Mouse (Mus musculus) lung, embryonic 15.5 days (tissue): ENCODE results near the gene Dpep3. TPM values are rescaled to one million over a fixed set of nuclear protein-coding genes. Genes with fewer than 3 reads are reported as not detected.

Experiments used
- ATAC-seq: fragments of 200-750 bp; cut with Nextera tagmentation; 2 replicates; pipeline ENCODE4 v1.8.0; 2017; ENCODE audit warnings: moderate number of reproducible peaks, borderline replicate concordance; ENCODE audit not compliant: low FRiP score, low TSS enrichment; ENCODE audit errors: extremely low read depth
- H3K27ac ChIP-seq: fragments of 300-500 bp; sonication (generic); 2 replicates; pipeline ENCODE4 v1.5.1; 2015; ENCODE audit warnings: moderate library complexity, mild to moderate bottlenecking, inconsistent platforms
- H3K27me3 ChIP-seq: fragments of 300-500 bp; sonication (generic); 2 replicates; pipeline ENCODE4 v1.6.1; 2015; ENCODE audit warnings: inconsistent platforms
- H3K36me3 ChIP-seq: fragments of 300-500 bp; sonication (generic); 2 replicates; pipeline ENCODE4 v1.6.1; 2015; ENCODE audit warnings: inconsistent platforms
- H3K4me1 ChIP-seq: fragments of 300-500 bp; sonication (generic); 2 replicates; pipeline ENCODE4 v1.6.1; 2015; ENCODE audit warnings: inconsistent platforms
- H3K4me2 ChIP-seq: fragments of 300-500 bp; sonication (generic); 2 replicates; pipeline ENCODE4 v1.6.1; 2015; ENCODE audit warnings: inconsistent platforms, mild to moderate bottlenecking, moderate library complexity
- H3K4me3 ChIP-seq: fragments of 300-500 bp; sonication (generic); 2 replicates; pipeline ENCODE4 v1.5.1; 2015; ENCODE audit warnings: mild to moderate bottlenecking, inconsistent platforms
- H3K9ac ChIP-seq: fragments of 300-500 bp; sonication (generic); 2 replicates; pipeline ENCODE4 v1.6.1; 2015; ENCODE audit warnings: inconsistent platforms
- H3K9me3 ChIP-seq: fragments of 300-500 bp; sonication (generic); 2 replicates; pipeline ENCODE4 v1.6.1; 2016; ENCODE audit warnings: inconsistent platforms
- WGBS: fragments of 180-500 bp; shearing (Covaris S2); methylation state at CpG from one replicate; pipeline ENCODE4 v1.1.7; 2015; 5-methylcytosine and 5-hydroxymethylcytosine counted together
- polyA plus RNA-seq: library from polyadenylated mRNA; unstranded; fragments of >200 nt; fragmentation: Nextera tagmentation; extraction: Ambion mirVana; gene quantifications from 2 replicates; pipeline ENCODE4 v1.2.1, GENCODE M21; 2015

The Dpep3 gene
- polyA plus RNA-seq, 1 experiment from 2014 or later: not detected

DNA sequence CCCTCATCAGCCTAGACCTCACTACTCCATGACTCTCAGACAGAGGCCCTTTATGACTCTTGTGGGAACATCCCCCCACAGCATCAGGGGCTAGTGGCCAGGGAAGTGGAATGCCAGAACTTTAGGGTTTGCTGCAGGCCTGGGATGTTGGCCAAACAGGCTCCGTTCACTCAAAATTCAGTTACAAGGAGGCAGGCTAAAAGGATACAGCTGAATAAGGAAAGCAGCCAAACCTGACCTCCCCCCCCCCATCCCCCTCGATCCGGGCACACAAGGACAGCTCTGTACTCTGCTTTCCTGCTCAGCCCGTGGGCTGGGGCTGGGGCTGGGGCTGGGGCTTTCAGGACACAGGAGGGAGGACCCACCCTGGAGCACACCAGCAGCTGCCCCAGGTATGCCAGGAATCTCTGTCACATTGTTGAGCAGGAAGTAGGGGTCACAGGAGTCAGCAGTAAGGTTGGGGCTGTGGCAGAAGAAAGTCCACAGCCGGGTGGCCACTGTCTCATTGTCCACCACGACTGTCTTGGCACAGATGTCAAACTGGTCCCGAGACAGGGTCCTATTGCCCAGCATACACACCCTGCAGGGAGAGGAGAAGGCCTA lies 28.1 kb downstream of the Dpep3 start:
- Histone ChIP-seq H3K9me3 (no peaks in the 10 kb centered on the region), H3K4me2 (no peak overlapping the region), H3K36me3 (peaks cover 73% of the 10 kb centered on the region), H3K27ac (peak overlapping the region; percentile 35; the same call in 1 of the 2 replicates), H3K9ac (no peak overlapping the region), H3K4me1 (peaks cover 16% of the 10 kb centered on the region), H3K4me3 (no peak overlapping the region), H3K27me3 (no peaks in the 10 kb centered on the region)
- WGBS: 31% methylated on average over 7 of the region's 7 CpGs
- ATAC-seq: no peak

GRCm38 (mm10) chr8:105949350-105949749 lies 29.9 kb downstream of the Dpep3 start:
- H3K4me1 ChIP-seq: peaks cover 16% of the 10 kb centered on the region
- H3K27ac ChIP-seq: no peak overlapping the region
- H3K4me2 ChIP-seq: no peak overlapping the region
- 53% methylated on average over 10 of the region's 10 CpGs for WGBS
- peaks cover 82% of the 10 kb centered on the region for H3K36me3 ChIP-seq
- H3K9ac ChIP-seq: no peak overlapping the region
- no peak overlapping the region for H3K4me3 ChIP-seq
- H3K27me3 ChIP-seq: no peaks in the 10 kb centered on the region
- H3K9me3 ChIP-seq: no peaks in the 10 kb centered on the region
- ATAC-seq: no peak

GRCm38 (mm10) chr8:105943321-105943739 lies 35.9 kb downstream of the Dpep3 start, which contains the start of gene Lcat:
Gene Lcat (minus strand): TSS chr8:105943382.
- Histone ChIP-seq H3K4me3 (no peak within 1 kb of the TSS), H3K36me3 (peaks cover 57% of the 10 kb centered on the region), H3K27ac (no peak within 1 kb of the TSS), H3K9ac (no peak within 1 kb of the TSS), H3K9me3 (no peaks in the 10 kb centered on the region), H3K27me3 (no peaks in the 10 kb centered on the region), H3K4me1 (peaks cover 3% of the 10 kb centered on the region; the same call in 1 of the 2 replicates), H3K4me2 (no peak within 1 kb of the TSS)
- no peak for ATAC-seq
- 72% methylated on average over 8 of the region's 8 CpGs for WGBS

- no peak overlapping the region for H3K4me2 ChIP-seq
- no peak for ATAC-seq
- H3K36me3 ChIP-seq: peaks cover 53% of the 10 kb centered on the region
- no peaks in the 10 kb centered on the region for H3K27me3 ChIP-seq
- peaks cover 7% of the 10 kb centered on the region for H3K4me1 ChIP-seq
- H3K4me3 ChIP-seq: no peak overlapping the region
- H3K27ac ChIP-seq: no peak overlapping the region
- no peak overlapping the region for H3K9ac ChIP-seq
- H3K9me3 ChIP-seq: no peaks in the 10 kb centered on the region
- 86% methylated on average over 5 of the region's 5 CpGs for WGBS
Observed at GRCm38 (mm10) chr8:105942542-105942941, 36.7 kb downstream of the Dpep3 start.

- Histone ChIP-seq H3K36me3 (peaks cover 48% of the 10 kb centered on the region), H3K4me3 (no peak overlapping the region), H3K27ac (no peak overlapping the region), H3K9ac (no peak overlapping the region), H3K27me3 (no peaks in the 10 kb centered on the region), H3K4me1 (peaks cover 7% of the 10 kb centered on the region), H3K4me2 (no peak overlapping the region), H3K9me3 (no peaks in the 10 kb centered on the region)
- 92% methylated on average over 11 of the region's 11 CpGs for WGBS
- ATAC-seq: no peak
Observed at GRCm38 (mm10) chr8:105942026-105942425, 37.2 kb downstream of the Dpep3 start.

DNA sequence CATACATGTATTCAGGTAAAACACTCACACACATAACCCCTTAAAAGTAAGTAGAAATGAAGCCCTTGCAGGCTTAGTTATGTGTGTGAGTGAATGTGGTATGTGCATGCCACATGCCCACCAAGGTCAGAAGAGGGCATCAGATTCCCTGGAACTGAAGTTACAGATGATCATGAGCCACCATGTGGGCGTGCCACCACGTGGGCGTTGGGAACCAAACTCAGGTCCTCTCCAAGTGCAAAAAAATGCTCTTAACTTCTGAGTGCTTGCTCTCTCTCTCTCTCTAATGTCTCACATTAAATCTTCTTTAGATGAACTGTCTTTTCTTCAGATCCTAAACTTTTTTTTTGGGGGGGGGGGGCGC lies 40.9 kb downstream of the Dpep3 start, which contains the start of gene Psmb10:
Gene Psmb10, minus strand, starts transcription at position 139 of the 364 bp plus-strand sequence.
- no peak for ATAC-seq
- peak within 1 kb of the TSS; percentile 95 for H3K4me2 ChIP-seq
- H3K36me3 ChIP-seq: peaks cover 11% of the 10 kb centered on the region
- H3K27me3 ChIP-seq: no peaks in the 10 kb centered on the region
- peak within 1 kb of the TSS; percentile 88 for H3K27ac ChIP-seq
- WGBS: 19% methylated on average over 4 of the region's 4 CpGs
- H3K9me3 ChIP-seq: no peaks in the 10 kb centered on the region
- peaks cover 16% of the 10 kb centered on the region for H3K4me1 ChIP-seq
- peak within 1 kb of the TSS; percentile 74 for H3K9ac ChIP-seq
- peak within 1 kb of the TSS; percentile 91 for H3K4me3 ChIP-seq

DNA sequence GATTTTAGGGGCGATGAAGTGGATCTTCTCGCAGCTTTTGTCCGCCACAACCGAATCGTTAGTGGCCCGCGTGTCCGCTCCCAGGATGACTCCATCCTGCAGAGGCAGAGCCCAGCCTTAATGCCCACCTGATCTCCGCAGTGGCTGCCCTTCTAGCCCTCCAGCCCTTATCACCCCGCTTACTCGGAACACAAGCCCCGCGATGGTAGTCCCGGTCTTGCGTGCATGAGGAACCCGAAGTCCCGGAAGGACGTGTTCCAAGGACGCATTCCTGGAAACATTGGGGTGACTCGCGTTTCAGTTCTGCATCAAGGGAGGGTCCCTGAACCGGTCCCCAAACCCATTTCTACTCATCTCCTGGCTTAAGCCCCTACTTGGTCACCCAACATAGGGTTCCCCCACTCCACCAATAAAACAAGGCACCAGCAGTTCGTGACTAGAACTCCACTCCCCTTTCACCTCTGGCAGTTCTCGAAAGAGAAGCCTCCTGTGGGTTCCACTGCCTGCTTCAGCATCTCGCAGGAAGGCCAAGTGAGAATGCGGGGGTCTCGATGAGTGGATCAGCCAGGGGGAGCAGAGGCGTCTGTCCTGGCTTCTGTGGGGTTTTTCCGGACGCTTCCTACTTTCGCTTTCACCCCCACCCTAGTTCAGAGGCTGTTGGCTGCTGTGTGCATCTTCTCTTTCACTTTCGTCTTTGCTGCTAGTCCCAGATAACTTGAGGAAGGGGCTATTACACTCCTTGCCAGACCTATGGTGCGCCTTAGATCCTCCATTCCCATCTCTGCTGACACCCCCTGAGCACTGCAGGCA lies 41.5 kb downstream of the Dpep3 start:
- Histone ChIP-seq H3K27ac (peak overlapping the region; percentile 88), H3K4me3 (peak overlapping the region; percentile 91), H3K27me3 (no peaks in the 10 kb centered on the region), H3K36me3 (0 out of 2 replicates have a peak, but pooled peaks cover 6% of the 10 kb centered on the region), H3K9me3 (no peaks in the 10 kb centered on the region), H3K4me2 (peak overlapping the region; percentile 95), H3K4me1 (peaks cover 16% of the 10 kb centered on the region), H3K9ac (peak overlapping the region; percentile 74)
- 0 out of 2 replicates have a peak, but pooled peaks have one; percentile 9 for ATAC-seq
- under 1% methylated on average over 33 of the region's 33 CpGs for WGBS

- Histone ChIP-seq H3K36me3 (0 out of 2 replicates have a peak, but pooled peaks cover 6% of the 10 kb centered on the region), H3K27me3 (no peaks in the 10 kb centered on the region), H3K9me3 (no peaks in the 10 kb centered on the region), H3K4me3 (peak overlapping the region; percentile 91), H3K9ac (peak overlapping the region; percentile 74), H3K27ac (peak overlapping the region; percentile 88), H3K4me2 (peak overlapping the region; percentile 95), H3K4me1 (peaks cover 16% of the 10 kb centered on the region)
- under 1% methylated on average over 30 of the region's 30 CpGs for whole genome bisulfite sequencing
- ATAC-seq: peak; percentile 90
Observed at GRCm38 (mm10) chr8:105936866-105937475, 42.3 kb downstream of the Dpep3 start.

DNA sequence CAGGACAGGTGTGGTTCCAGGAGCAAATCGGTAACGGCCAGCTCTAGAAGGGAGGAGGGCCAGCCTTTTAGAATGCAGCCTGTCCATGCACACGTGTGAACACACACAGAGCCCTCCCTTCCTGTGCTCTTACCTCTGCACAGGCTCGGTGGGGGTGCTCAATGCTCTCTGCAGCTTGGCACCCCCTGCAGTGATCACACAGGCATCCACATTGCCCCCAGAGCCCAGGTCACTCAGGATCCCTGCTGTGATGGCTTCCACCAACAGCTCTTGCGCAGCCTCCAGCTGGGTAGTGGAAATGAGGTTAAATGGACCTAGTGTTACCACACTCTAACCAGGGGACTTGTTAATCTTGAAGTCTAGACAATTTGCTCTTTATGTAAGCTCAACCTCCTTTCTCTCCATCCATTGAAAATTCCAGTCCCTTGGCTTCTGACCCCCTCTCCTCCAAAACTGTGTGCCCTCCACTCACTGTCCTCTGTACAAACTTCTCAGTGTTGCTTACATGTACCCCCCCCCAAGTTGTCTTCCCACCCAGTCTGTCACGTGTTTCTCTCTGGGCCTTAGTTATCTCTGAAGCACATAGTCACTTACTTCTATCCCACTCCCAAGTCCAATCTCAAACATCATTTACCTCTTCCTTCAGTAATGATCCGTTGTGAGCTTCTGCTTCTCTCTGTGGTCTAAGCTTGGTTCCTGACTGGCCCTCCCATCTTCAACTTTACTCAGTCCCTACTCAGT lies 43.2 kb downstream of the Dpep3 start:
- H3K4me3 ChIP-seq: peak overlapping the region; percentile 91
- H3K27me3 ChIP-seq: no peaks in the 10 kb centered on the region
- no peaks in the 10 kb centered on the region for H3K9me3 ChIP-seq
- H3K4me2 ChIP-seq: peak overlapping the region; percentile 95
- ATAC-seq: 0 out of 2 replicates have a peak, but pooled peaks have one; percentile 0
- peak overlapping the region; percentile 74; the same call in 1 of the 2 replicates for H3K9ac ChIP-seq
- H3K27ac ChIP-seq: no peak overlapping the region; the same call in 1 of the 2 replicates
- WGBS: 21% methylated on average over 7 of the region's 7 CpGs
- peaks cover 16% of the 10 kb centered on the region for H3K4me1 ChIP-seq
- peaks cover 2% of the 10 kb centered on the region; the same call in 1 of the 2 replicates for H3K36me3 ChIP-seq

DNA sequence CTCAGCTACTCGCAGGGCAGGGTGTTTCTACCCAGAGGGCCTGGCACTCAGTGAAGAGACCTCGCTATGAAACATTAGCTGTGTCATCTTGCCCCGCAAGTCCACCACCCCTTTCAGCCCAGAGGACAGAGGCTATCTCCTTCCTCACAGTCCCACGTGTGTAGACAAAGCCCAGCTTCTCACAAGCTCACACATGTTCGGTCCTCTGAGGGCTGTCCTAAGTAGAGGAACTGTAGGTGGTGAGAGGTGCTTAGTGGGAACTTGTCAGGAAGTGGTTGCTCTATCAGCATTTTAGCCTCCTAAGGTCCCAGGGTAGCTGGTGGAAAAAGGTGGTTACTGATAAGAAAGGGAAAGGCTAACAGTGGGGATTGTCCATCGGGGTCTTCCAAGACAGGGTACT lies 44.1 kb downstream of the Dpep3 start:
- H3K4me3 ChIP-seq: no peak overlapping the region
- H3K9ac ChIP-seq: no peak overlapping the region
- peaks cover 16% of the 10 kb centered on the region for H3K4me1 ChIP-seq
- WGBS: 66% methylated on average over 6 of the region's 6 CpGs
- H3K9me3 ChIP-seq: no peaks in the 10 kb centered on the region
- no peaks in the 10 kb centered on the region for H3K27me3 ChIP-seq
- H3K4me2 ChIP-seq: no peak overlapping the region
- H3K36me3 ChIP-seq: no peaks in the 10 kb centered on the region; the same call in 1 of the 2 replicates
- no peak overlapping the region for H3K27ac ChIP-seq
- no peak for ATAC-seq

- no peak for ATAC-seq
- no peak within 1 kb of the TSS for H3K4me2 ChIP-seq
- WGBS: 86% methylated on average over 2 of the region's 2 CpGs
Observed at GRCm38 (mm10) chr8:105933762-105934161, 45.5 kb downstream of the Dpep3 start, which contains the start of gene Ctrl. Gene Ctrl (minus strand): TSS chr8:105933862.

More at GRCm38 (mm10) chr8:105933762-105934161, 45.5 kb downstream of the Dpep3 start, which contains the start of gene Ctrl:
- Histone ChIP-seq H3K9me3 (no peaks in the 10 kb centered on the region), H3K36me3 (peaks cover 9% of the 10 kb centered on the region), H3K4me1 (peaks cover 16% of the 10 kb centered on the region), H3K9ac (no peak within 1 kb of the TSS), H3K27me3 (no peaks in the 10 kb centered on the region), H3K4me3 (no peak within 1 kb of the TSS), H3K27ac (no peak within 1 kb of the TSS)
